Mouse (Mus musculus) liver, embryonic 15.5 days (tissue): ENCODE measurements around the gene Cyp4b1. TPM values are rescaled to one million over a fixed set of nuclear protein-coding genes. Genes with fewer than 3 reads are reported as not detected.
"Not testable (repeated sequence)": the region's sequence is repeated elsewhere in the genome, so short reads cannot be mapped to it uniquely, and the experiment has no call there.

Experiments used
- ATAC-seq: fragments of 200-750 bp; cut with Nextera tagmentation; 2 replicates; pipeline ENCODE4 v1.8.0; 2017; ENCODE audit warnings: moderate number of reproducible peaks, mild to moderate bottlenecking, moderate library complexity; ENCODE audit not compliant: insufficient read depth
- H3K27ac ChIP-seq: fragments of 300-500 bp; sonication (generic); replicated peaks from 2 replicates; pipeline ENCODE4 v1.5.1; 2015; ENCODE audit warnings: mild to moderate bottlenecking, inconsistent platforms
- H3K27me3 ChIP-seq: fragments of 300-500 bp; sonication (generic); 2 replicates; pipeline ENCODE4 v1.6.1; 2015; ENCODE audit warnings: mild to moderate bottlenecking, inconsistent platforms
- H3K36me3 ChIP-seq: fragments of 300-500 bp; sonication (generic); replicated peaks from 2 replicates; pipeline ENCODE4 v1.6.1; 2015; ENCODE audit warnings: moderate library complexity, mild to moderate bottlenecking, inconsistent platforms
- H3K4me1 ChIP-seq: fragments of 300-500 bp; sonication (generic); replicated peaks from 2 replicates; pipeline ENCODE4 v1.6.1; 2015; ENCODE audit warnings: inconsistent platforms
- H3K4me2 ChIP-seq: fragments of 300-500 bp; sonication (generic); 2 replicates; pipeline ENCODE4 v1.6.1; 2015; ENCODE audit warnings: moderate library complexity, mild to moderate bottlenecking, inconsistent platforms
- H3K4me3 ChIP-seq: fragments of 300-500 bp; sonication (generic); replicated peaks from 2 replicates; pipeline ENCODE4 v1.5.1; 2015; ENCODE audit warnings: mild to moderate bottlenecking, inconsistent platforms
- H3K9ac ChIP-seq: fragments of 300-500 bp; sonication (generic); 2 replicates; pipeline ENCODE4 v1.6.1; 2015; ENCODE audit warnings: moderate library complexity, mild to moderate bottlenecking, inconsistent platforms
- H3K9me3 ChIP-seq: fragments of 300-500 bp; sonication (generic); replicated peaks from 2 replicates; pipeline ENCODE4 v1.6.1; 2016; ENCODE audit warnings: inconsistent platforms
- WGBS: fragments of 180-500 bp; shearing (Covaris S2); methylation state at CpG from one replicate; pipeline ENCODE4 v1.1.7; 2015; ENCODE audit warnings: mixed read lengths; ENCODE audit not compliant: insufficient replicate concordance; 5-methylcytosine and 5-hydroxymethylcytosine counted together
- polyA plus RNA-seq: library from polyadenylated mRNA; unstranded; fragments of >200 nt; fragmentation: Nextera tagmentation; extraction: Ambion mirVana; gene quantifications from 2 replicates; pipeline ENCODE4 v1.2.1, GENCODE M21; 2015

Gene Cyp4b1
- polyA plus RNA-seq, result 3.7 and 3.8 TPM in 2 replicates

DNA sequence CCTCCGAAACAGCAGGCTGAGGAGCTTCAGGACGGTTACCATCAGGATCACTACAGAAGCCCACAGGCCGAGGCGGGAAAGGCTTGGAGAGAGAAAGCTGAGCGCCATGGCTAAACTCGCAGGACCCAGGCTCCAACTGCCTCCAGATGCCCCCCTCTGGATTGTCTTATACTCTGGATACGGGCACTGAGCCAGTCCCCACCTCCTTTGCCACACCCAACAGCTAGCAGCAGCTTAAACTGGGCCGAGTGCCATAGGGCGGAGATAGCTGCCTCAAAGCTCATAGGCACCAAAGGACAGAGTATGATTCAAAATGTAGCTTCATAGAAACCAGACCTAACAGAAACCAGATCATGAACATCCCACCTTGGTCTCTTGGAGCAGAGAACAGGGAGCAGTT is at the start of gene Cyp4b1:
Gene Cyp4b1, minus strand, starts transcription at position 144 of the 400 bp plus-strand sequence.
- Histone ChIP-seq H3K9ac (no peak within 1 kb of the TSS), H3K27ac (no peak within 1 kb of the TSS), H3K36me3 (no peaks in the 10 kb centered on the region), H3K4me2 (no peak within 1 kb of the TSS), H3K27me3 (no peaks in the 10 kb centered on the region), H3K9me3 (no peaks in the 10 kb centered on the region), H3K4me3 (no peak within 1 kb of the TSS), H3K4me1 (no peaks in the 10 kb centered on the region)
- WGBS, result 66% methylated on average over 9 of the region's 9 CpGs
- ATAC-seq, result no peak

DNA sequence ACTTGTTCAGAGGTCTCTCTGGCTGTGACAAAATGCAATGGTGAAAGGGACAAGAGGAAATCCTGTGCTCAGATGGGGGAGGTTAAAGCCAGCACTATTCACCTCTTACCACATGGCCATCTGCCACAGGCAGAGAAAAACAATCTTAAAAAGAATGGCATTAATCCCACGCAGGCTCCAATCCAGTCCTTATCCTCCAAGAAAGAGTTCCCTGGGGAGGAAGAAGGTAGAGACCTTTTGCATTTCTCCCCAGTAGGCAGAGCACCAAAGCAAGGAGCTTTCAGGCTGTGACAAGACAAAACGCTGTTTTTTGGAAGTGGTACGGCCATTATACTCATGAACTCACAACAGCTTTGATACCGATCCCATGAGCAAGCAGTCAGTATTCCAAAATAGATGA is 38.8 kb upstream of the Cyp4b1 start:
- Histone ChIP-seq H3K9ac (no peak overlapping the region), H3K4me2 (no peak overlapping the region), H3K27ac (no peak overlapping the region), H3K4me3 (no peak overlapping the region), H3K36me3 (no peaks in the 10 kb centered on the region), H3K9me3 (no peaks in the 10 kb centered on the region), H3K27me3 (no peaks in the 10 kb centered on the region), H3K4me1 (no peaks in the 10 kb centered on the region)
- WGBS, result 48% methylated on average over 4 of the region's 4 CpGs
- no peak for ATAC-seq

DNA sequence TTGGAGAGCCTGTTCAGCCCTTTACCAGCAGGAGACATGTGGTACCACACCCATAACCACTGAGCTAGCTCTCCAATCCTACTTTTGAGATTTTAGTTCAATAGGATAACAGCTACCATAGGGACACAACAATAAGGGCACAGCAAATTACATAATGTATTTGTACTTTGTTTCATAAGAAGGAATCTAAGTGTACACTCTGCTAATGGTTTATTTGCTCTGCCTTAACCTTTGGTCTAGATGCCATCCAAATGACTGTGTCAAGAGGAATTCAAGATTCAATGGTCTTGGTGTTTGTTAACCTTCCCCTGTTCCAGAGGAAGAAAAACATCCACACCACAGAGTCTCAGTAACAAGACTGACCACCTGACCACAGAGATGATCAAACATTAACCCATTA is 11.7 kb upstream of the Cyp4b1 start:
- Histone ChIP-seq H3K9ac (no peak overlapping the region), H3K4me3 (no peak overlapping the region), H3K9me3 (no peaks in the 10 kb centered on the region), H3K4me1 (peaks cover 4% of the 10 kb centered on the region), H3K27me3 (peaks cover 4% of the 10 kb centered on the region; the same call in 1 of the 2 replicates), H3K27ac (no peak overlapping the region), H3K4me2 (no peak overlapping the region), H3K36me3 (no peaks in the 10 kb centered on the region)
- ATAC-seq, result no peak

DNA sequence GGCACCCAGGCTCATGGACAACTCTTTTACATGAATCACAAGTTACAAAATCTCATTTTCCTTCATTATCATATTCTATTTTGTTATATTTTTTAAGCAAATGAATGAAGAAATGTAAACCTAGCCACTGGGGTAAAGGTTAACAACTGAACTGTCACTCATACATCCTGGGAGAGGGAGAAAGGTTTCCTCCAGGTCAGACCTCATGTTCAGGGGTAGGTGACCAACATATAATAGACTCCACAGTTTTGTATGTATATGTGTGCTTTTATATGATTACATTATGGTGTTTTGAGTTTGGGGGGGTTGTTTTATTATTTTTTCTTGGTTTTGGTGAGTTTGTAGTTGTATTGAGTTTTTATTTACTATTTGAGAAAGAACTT is 10.3 kb upstream of the Cyp4b1 start:
- peaks cover 4% of the 10 kb centered on the region; the same call in 1 of the 2 replicates for H3K27me3 ChIP-seq
- H3K9me3 ChIP-seq, result no peaks in the 10 kb centered on the region
- peaks cover 4% of the 10 kb centered on the region for H3K4me1 ChIP-seq
- H3K4me2 ChIP-seq, result no peak overlapping the region
- ATAC-seq, result no peak
- H3K36me3 ChIP-seq, result no peaks in the 10 kb centered on the region
- H3K9ac ChIP-seq, result no peak overlapping the region
- H3K4me3 ChIP-seq, result no peak overlapping the region
- H3K27ac ChIP-seq, result no peak overlapping the region

DNA sequence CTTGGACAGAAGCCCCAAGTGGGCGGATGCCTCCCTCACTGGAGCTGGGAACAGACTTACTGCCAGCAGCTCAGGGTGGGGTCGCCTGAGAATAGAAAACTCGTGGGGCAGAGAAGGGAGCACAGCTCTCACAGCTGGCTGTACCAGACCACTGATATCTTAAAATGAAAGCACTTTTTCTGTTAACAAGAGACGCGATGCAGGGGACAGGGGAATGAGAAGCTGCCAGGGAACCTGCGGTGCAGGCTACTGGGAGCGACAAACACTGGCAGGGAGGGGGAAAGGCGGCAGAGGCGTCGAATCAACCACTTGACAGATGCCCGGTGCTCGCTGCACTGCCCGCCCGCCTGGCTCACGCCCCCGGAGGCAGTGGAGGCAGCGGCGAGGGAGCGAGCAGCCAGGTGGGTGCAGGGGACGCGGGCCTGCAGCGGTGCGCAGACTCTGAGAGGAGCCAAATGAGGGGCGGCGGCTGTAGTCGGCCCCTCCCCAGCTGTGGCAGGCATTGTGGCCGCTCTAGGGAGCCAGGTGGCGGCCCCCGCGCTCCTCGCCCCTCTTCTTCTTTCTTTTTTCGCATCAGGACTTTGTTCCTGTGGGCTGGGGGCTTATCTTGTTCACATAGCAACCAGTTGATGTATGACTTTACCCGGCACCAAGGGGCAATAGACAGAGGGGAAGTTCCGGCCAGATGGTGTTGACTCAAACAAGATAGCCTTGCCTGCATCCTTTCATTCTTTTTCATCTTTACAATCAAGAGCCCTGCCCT is 9.8 kb upstream of the Cyp4b1 start:
- H3K4me1 ChIP-seq, result peaks cover 4% of the 10 kb centered on the region
- peak overlapping the region; percentile 70 for H3K4me2 ChIP-seq
- no peak overlapping the region for H3K27ac ChIP-seq
- no peaks in the 10 kb centered on the region for H3K9me3 ChIP-seq
- peak overlapping the region; percentile 45 for H3K4me3 ChIP-seq
- no peaks in the 10 kb centered on the region for H3K36me3 ChIP-seq
- no peak overlapping the region for H3K9ac ChIP-seq
- peaks cover 4% of the 10 kb centered on the region; the same call in 1 of the 2 replicates for H3K27me3 ChIP-seq
- ATAC-seq, result no peak
- under 1% methylated on average over 34 of the region's 34 CpGs for WGBS

DNA sequence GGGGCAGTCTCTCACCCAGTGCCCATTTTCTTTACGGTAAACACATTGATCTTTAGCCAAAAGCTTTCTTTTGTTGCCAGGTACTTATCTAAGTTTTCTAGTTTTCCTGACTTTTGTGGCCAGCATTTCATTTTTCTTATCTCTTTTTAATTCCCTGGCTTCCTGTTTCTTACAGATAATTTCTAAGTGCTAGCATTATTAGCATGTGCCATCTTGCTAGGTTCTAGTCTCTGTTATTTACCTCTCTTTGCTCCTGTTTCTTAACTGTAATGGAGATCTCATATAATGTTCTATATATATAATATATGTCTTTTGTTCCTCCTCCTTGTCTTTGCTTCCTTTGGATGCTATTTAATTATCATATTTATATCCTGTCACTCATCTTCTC is 9.0 kb upstream of the Cyp4b1 start:
- H3K36me3 ChIP-seq, ATAC-seq, H3K4me2 ChIP-seq, H3K4me1 ChIP-seq, H3K27me3 ChIP-seq, H3K9ac ChIP-seq, H3K4me3 ChIP-seq, H3K27ac ChIP-seq, H3K9me3 ChIP-seq: not testable (repeated sequence)
- WGBS, result 23% methylated on average over 1 of the region's 1 CpGs

DNA sequence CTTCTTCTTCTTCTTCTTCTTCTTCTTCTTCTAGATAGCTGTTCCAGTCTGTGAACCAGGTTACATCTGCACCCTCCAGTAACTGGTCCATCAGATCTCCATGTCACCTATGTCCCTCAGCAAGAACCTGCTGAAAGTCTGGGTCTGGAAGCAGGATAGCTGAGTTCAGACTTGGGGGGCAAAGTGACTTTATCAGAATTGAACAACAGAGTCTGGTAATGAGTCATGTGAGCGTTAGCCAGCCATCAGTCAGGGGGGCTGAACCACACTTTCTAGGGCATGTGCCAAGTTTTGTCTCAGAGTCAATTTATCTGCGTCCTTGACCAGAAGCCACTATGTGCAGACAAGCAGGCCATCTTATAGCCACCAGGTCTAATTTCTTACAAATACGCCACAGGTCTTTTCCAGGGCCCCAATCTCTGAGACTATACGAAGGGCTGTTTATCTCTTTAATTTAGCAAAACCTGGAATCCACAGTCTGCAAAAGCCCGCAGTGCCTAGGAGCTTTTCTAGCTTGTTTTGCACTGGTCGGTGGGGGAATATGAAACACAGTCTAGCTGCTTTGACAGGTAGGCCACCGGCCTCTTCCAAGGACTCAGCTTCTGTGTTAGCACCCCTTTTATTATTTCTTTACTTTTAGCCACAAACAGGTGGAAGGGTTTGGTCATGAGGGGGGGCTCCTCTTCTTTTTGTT is 8.5 kb upstream of the Cyp4b1 start:
- H3K4me3 ChIP-seq, H3K27me3 ChIP-seq, H3K27ac ChIP-seq, H3K9me3 ChIP-seq, H3K9ac ChIP-seq, ATAC-seq, H3K36me3 ChIP-seq, H3K4me1 ChIP-seq, H3K4me2 ChIP-seq: not testable (repeated sequence)
- 36% methylated on average over 7 of the region's 7 CpGs for WGBS

DNA sequence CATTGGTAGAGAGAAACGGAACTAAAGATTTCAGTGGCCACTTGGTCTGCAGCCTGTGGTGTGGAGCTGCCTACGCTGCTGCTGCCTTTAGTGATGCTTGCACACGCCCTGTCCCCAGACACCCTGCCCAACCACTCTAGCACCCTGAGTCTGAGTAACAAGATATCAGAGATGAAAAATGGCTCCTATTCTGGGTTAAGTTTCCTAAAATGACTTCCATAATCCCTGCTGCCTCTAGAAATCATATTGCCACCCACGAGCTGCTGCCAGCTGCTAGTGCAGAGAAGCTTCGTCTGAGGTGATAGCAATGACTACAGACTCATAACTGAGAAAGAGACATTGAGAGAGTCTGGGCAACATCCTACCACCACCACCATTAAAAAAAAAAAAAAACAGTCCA is 3.3 kb upstream of the Cyp4b1 start:
- WGBS, result 65% methylated on average over 5 of the region's 5 CpGs
- Histone ChIP-seq H3K4me1 (no peaks in the 10 kb centered on the region), H3K4me2 (no peak overlapping the region), H3K27me3 (no peaks in the 10 kb centered on the region), H3K36me3 (no peaks in the 10 kb centered on the region), H3K27ac (no peak overlapping the region), H3K9me3 (no peaks in the 10 kb centered on the region), H3K9ac (no peak overlapping the region), H3K4me3 (no peak overlapping the region)
- no peak for ATAC-seq

DNA sequence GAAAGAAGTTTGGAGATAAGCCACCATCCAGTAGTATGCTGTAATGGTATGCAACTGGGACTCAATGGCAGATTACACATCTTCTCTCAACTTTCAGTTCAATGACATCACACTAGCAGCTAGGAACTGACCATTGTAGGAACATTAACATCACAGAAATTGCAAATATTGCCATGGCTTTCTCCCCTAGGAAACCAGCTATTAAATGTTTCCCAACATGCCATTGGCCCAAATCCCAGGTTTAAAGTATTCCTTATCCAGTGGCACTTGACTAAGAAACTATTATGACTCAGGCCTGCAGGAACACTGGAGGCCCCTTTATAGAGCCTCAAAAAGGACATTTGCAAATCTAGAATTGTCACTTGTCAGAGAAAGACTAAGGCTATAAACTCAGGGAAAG is 1.8 kb upstream of the Cyp4b1 start:
- H3K4me1 ChIP-seq, result no peaks in the 10 kb centered on the region
- no peak overlapping the region for H3K4me2 ChIP-seq
- no peak overlapping the region for H3K9ac ChIP-seq
- no peak for ATAC-seq
- H3K27ac ChIP-seq, result no peak overlapping the region
- H3K36me3 ChIP-seq, result no peaks in the 10 kb centered on the region
- no peaks in the 10 kb centered on the region for H3K9me3 ChIP-seq
- H3K4me3 ChIP-seq, result no peak overlapping the region
- H3K27me3 ChIP-seq, result no peaks in the 10 kb centered on the region

DNA sequence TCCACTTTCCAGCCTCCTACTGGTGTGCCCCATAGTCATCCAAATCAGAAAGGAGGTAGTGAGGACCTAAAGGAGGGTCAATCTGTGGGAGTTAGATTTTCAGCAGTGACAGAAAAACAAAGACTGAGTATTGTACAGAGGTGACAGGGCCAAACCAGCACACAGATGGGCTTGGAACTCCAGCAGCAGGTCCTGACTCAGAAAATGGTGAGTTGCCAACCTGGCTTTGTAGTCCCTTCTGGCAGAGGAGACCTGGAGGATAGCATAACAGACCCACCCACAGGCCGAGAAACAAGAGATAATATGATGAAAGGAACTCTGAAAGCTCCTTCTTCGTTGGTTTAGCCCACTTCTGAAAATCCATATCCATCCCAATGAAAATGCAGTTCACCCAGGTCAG is 1.2 kb upstream of the Cyp4b1 start:
- H3K4me1 ChIP-seq, result no peaks in the 10 kb centered on the region
- no peaks in the 10 kb centered on the region for H3K36me3 ChIP-seq
- no peak overlapping the region for H3K9ac ChIP-seq
- H3K27me3 ChIP-seq, result no peaks in the 10 kb centered on the region
- H3K27ac ChIP-seq, result no peak overlapping the region
- no peak overlapping the region for H3K4me3 ChIP-seq
- ATAC-seq, result no peak
- WGBS, result 46% methylated on average over 2 of the region's 2 CpGs
- no peak overlapping the region for H3K4me2 ChIP-seq
- no peaks in the 10 kb centered on the region for H3K9me3 ChIP-seq

DNA sequence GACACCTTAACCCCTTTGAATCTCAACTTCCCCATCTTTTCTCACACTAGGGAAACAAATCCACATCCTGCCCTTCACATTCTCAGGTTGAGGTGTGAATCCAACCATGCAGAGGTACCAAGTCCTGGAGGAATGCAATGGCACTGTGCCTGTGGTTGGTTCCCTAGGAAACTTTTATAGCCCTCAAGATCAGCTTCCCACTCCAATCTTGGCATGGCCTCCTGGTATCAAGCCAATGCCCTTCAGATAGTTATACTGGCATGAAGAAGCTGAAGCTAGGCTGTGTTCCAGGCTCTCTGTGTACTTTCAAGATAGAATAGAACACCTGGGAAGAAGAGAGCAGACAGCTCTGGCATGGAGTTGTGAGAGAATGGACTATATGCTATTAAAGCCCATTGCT is 2.2 kb downstream of the Cyp4b1 start:
- no peaks in the 10 kb centered on the region for H3K36me3 ChIP-seq
- H3K9me3 ChIP-seq, result no peaks in the 10 kb centered on the region
- no peaks in the 10 kb centered on the region for H3K27me3 ChIP-seq
- no peak overlapping the region for H3K4me2 ChIP-seq
- no peak for ATAC-seq
- H3K27ac ChIP-seq, result no peak overlapping the region
- H3K4me3 ChIP-seq, result no peak overlapping the region
- H3K4me1 ChIP-seq, result no peaks in the 10 kb centered on the region
- no peak overlapping the region for H3K9ac ChIP-seq
